Mouse (Mus musculus): ENCODE results near the gene Vmn1r75.

Gene Vmn1r75

GRCm38 (mm10) chr7:11874330-11874729, at the start of gene Vmn1r75:
Gene Vmn1r75, plus strand, starts transcription at chr7:11874630.
- DNase-seq (ENCODE audit: low spot score in 2 of 2), result no peak

- DNase-seq (ENCODE audit: low spot score in 2 of 2), result no peak
These were observed 40.8 kb upstream of the Vmn1r75 start, which contains the start of gene Vmn1r74 for GRCm38 (mm10) chr7:11833680-11834079. Gene Vmn1r74, plus strand, starts transcription at chr7:11833980.

Measured in spleen, postnatal 10 days (tissue).